Mouse (Mus musculus): ENCODE results near the gene Ube2i.

- no peak for TF ChIP-seq POLR2A (IDR thresholded peaks at IDR 0.05; ENCODE audit: borderline replicate concordance, control insufficient read depth, low read depth, low read length)
- TF ChIP-seq CTCF (IDR thresholded peaks at IDR 0.05; ENCODE audit: control insufficient read depth, insufficient read depth, low read length): no peak
These were observed 19.3 kb downstream of the Ube2i start for GRCm38 (mm10) chr17:25255110-25255509.

Data from bone marrow, adult 2 months (tissue).